Mouse (Mus musculus) MEL (cell line): Measurements from ENCODE around the gene Ext2. TPM values are rescaled to one million over a fixed set of nuclear protein-coding genes. Genes with fewer than 3 reads are reported as not detected.

Experiments
- DNase-seq: peaks from one replicate; pipeline ENCODE4 v3.0.0; 2011; ENCODE audit warnings: low read depth, low spot score
- H3K27ac ChIP-seq: 2 replicates; pipeline ENCODE4 v1.5.1; 2012; ENCODE audit warnings: low read depth, mild to moderate bottlenecking, control low read depth, low read length, moderate library complexity; ENCODE audit not compliant: control insufficient read depth
- H3K27me3 ChIP-seq, 2 experiments: fragments of 150-350 bp in 1 of 2; sonication (generic) in 1 of 2; 2 replicates each; pipeline ENCODE4 v1.6.1; 2012; ENCODE audit warnings: low read length in 2 of 2, mild to moderate bottlenecking in 2 of 2, improper control_type of control experiment in 1 of 2, moderate library complexity in 1 of 2; ENCODE audit not compliant: insufficient read depth in 2 of 2, control insufficient read depth in 1 of 2
- H3K36me3 ChIP-seq, 2 experiments: 2 replicates each; pipeline ENCODE4 v1.6.1; 2012 to 2014; ENCODE audit warnings: low read length in 2 of 2, improper control_type of control experiment in 1 of 2, inconsistent platforms in 1 of 2, mild to moderate bottlenecking in 1 of 2; ENCODE audit not compliant: insufficient read depth in 2 of 2, control insufficient read depth in 1 of 2
- H3K4me1 ChIP-seq, 2 experiments: fragments of 150-350 bp in 1 of 2; sonication (generic) in 1 of 2; 2 replicates each; pipeline ENCODE4 v1.6.1; 2012; ENCODE audit warnings: low read length in 2 of 2, improper control_type of control experiment in 1 of 2, mild to moderate bottlenecking in 1 of 2; ENCODE audit not compliant: insufficient read depth in 2 of 2, control insufficient read depth in 1 of 2
- H3K4me3 ChIP-seq, 2 experiments: fragments of 150-350 bp in 1 of 2; sonication (generic) in 1 of 2; 2 replicates each; pipeline ENCODE4 v1.5.1; 2012; ENCODE audit warnings: low read depth in 2 of 2, low read length in 2 of 2, mild to moderate bottlenecking in 2 of 2, moderate library complexity in 2 of 2, control low read depth in 1 of 2, improper control_type of control experiment in 1 of 2; ENCODE audit not compliant: control insufficient read depth in 1 of 2, insufficient read depth in 1 of 2
- H3K79me2 ChIP-seq: 2 replicates; pipeline ENCODE4 v1.6.1; 2012; ENCODE audit warnings: mild to moderate bottlenecking, low read length, moderate library complexity; ENCODE audit not compliant: control insufficient read depth, poor library complexity, insufficient read depth
- H3K9ac ChIP-seq: 2 replicates; pipeline ENCODE4 v1.6.1; 2012; ENCODE audit warnings: low read depth, mild to moderate bottlenecking, control low read depth, low read length, moderate library complexity; ENCODE audit not compliant: control insufficient read depth, poor library complexity, severe bottlenecking
- H3K9me3 ChIP-seq: fragments of 150-350 bp; sonication (generic); replicated peaks from 2 replicates; pipeline ENCODE4 v1.6.1; 2012; ENCODE audit warnings: mild to moderate bottlenecking, low read length, improper control_type of control experiment, moderate library complexity; ENCODE audit not compliant: insufficient read depth
- EP300 ChIP-seq, 2 experiments: IDR thresholded peaks; 2 replicates each; pipeline ENCODE4 v1.6.1; 2011; ENCODE audit warnings: improper control_type of control experiment in 2 of 2, low read length in 2 of 2, low read depth in 1 of 2, mild to moderate bottlenecking in 1 of 2
- GATA1 ChIP-seq: IDR thresholded peaks from 2 replicates; pipeline ENCODE4 v1.6.1; 2011; ENCODE audit warnings: low read depth, low read length, improper control_type of control experiment
- MAX ChIP-seq: IDR thresholded peaks from 2 replicates; pipeline ENCODE4 v1.6.1; 2011; ENCODE audit warnings: low read length, improper control_type of control experiment
- MAZ ChIP-seq: IDR thresholded peaks from 2 replicates; pipeline ENCODE4 v1.6.1; 2012; ENCODE audit warnings: low read depth, mild to moderate bottlenecking, inconsistent platforms, low read length, improper control_type of control experiment
- MYB ChIP-seq: IDR thresholded peaks from 2 replicates; pipeline ENCODE4 v1.6.1; 2011; ENCODE audit warnings: mild to moderate bottlenecking, low read depth, low read length, improper control_type of control experiment
- MYC ChIP-seq: IDR thresholded peaks from 2 replicates; pipeline ENCODE4 v1.6.1; 2011; ENCODE audit warnings: low read depth, mild to moderate bottlenecking, low read length, improper control_type of control experiment, moderate library complexity
- NELFE ChIP-seq: IDR thresholded peaks from 2 replicates; pipeline ENCODE4 v1.6.1; 2011; ENCODE audit warnings: low read depth, low read length, improper control_type of control experiment
- NRF1 ChIP-seq: IDR thresholded peaks from 2 replicates; pipeline ENCODE4 v1.6.1; 2014; ENCODE audit warnings: low read depth, mild to moderate bottlenecking, inconsistent platforms, low read length, improper control_type of control experiment, moderate library complexity; ENCODE audit not compliant: poor library complexity, insufficient read depth, severe bottlenecking
- POLR2A ChIP-seq, 2 experiments: IDR thresholded peaks; 2 replicates each; pipeline ENCODE4 v1.6.1; 2011 to 2012; ENCODE audit warnings: low read length in 2 of 2, mild to moderate bottlenecking in 2 of 2, control low read depth in 1 of 2, improper control_type of control experiment in 1 of 2, low read depth in 1 of 2, moderate library complexity in 1 of 2; ENCODE audit not compliant: control insufficient read depth in 1 of 2, insufficient read depth in 1 of 2, poor library complexity in 1 of 2
- POLR2AphosphoS5 ChIP-seq: IDR thresholded peaks from 2 replicates; pipeline ENCODE4 v1.6.1; 2012; ENCODE audit warnings: low read depth, borderline replicate concordance, mild to moderate bottlenecking, inconsistent platforms, low read length, moderate library complexity, mixed read lengths
- TBP ChIP-seq: IDR thresholded peaks from 2 replicates; pipeline ENCODE4 v1.8.0; 2011; ENCODE audit warnings: low read depth, low read length, improper control_type of control experiment
- TCF12 ChIP-seq: IDR thresholded peaks from 2 replicates; pipeline ENCODE4 v1.6.1; 2014; ENCODE audit warnings: low read depth, mild to moderate bottlenecking, inconsistent platforms, low read length, improper control_type of control experiment, moderate library complexity
- USF2 ChIP-seq, 2 experiments: IDR thresholded peaks; 2 replicates each; pipeline ENCODE4 v1.6.1; 2011 to 2012; ENCODE audit warnings: improper control_type of control experiment in 2 of 2, low read length in 2 of 2, borderline replicate concordance in 1 of 2, inconsistent platforms in 1 of 2, low read depth in 1 of 2, mild to moderate bottlenecking in 1 of 2; ENCODE audit not compliant: insufficient read depth in 1 of 2
- ZC3H11A ChIP-seq: IDR thresholded peaks from 2 replicates; pipeline ENCODE4 v1.6.1; 2012; ENCODE audit warnings: low read depth, mild to moderate bottlenecking, inconsistent platforms, low read length, improper control_type of control experiment
- ZMIZ1 ChIP-seq: IDR thresholded peaks from 2 replicates; pipeline ENCODE4 v1.6.1; 2012; ENCODE audit warnings: low read depth, mild to moderate bottlenecking, inconsistent platforms, low read length, improper control_type of control experiment, moderate library complexity
- ZNF384 ChIP-seq: IDR thresholded peaks from 2 replicates; pipeline ENCODE4 v1.6.1; 2012; ENCODE audit warnings: low read depth, mild to moderate bottlenecking, inconsistent platforms, low read length, improper control_type of control experiment
- polyA plus RNA-seq, 2 experiments: library from polyadenylated mRNA; stranded (reverse) in 1 of 2; unstranded in 1 of 2; fragments of >175 nt in 1 of 2; fragments of >200 nt in 1 of 2; gene quantifications; 2 replicates each; pipeline versions ENCODE4 v1.2.1 to v1.2.4; 2012; ENCODE audit warnings: low replicate concordance in 2 of 2, low read depth in 1 of 2; ENCODE audit not compliant: insufficient read length in 2 of 2, insufficient read depth in 1 of 2, missing spikeins in 1 of 2
- total RNA-seq: library from RNA; depleted of rRNA; stranded (reverse); fragments of 300-350 nt; gene quantifications from 2 replicates; pipeline ENCODE4 v1.2.3, GENCODE M21; 2012

Ext2 gene
- total and polyA plus RNA-seq, 3 experiments, result 33.7 to 66.8 TPM; not detected in 1

DNA sequence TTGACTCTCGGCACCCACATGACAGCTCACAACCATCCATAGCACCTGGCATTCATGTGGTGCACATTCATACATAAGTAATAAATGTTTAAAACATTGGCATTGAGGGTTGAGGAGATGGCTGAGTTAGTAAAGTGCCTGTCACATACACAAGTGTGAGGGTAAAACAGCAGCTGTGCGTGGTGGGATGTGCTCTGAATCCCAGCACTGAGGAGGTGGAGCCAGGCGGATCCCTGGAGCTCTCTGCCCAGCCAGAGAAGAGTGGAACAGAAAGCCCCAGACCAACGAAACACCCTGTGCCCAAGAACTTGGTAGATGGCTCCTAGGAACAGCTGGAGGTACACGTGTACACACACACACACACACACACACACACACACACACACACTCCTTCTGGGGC, 156.9 kb downstream of the Ext2 start:
- no peak overlapping the region for H3K27ac ChIP-seq
- no peak for TF ChIP-seq MAZ
- no peak for TF ChIP-seq MAX
- TF ChIP-seq ZC3H11A, result no peak
- no peak for TF ChIP-seq POLR2A (IDR thresholded peaks at IDR 0.05; ENCODE audit: control insufficient read depth in 1 of 2, insufficient read depth in 1 of 2, low read depth in 1 of 2, low read length in 2 of 2, poor library complexity in 1 of 2)
- TF ChIP-seq NELFE, result no peak
- TF ChIP-seq NRF1, result no peak
- TF ChIP-seq MYB, result no peak
- TF ChIP-seq TBP, result no peak
- TF ChIP-seq MYC, result no peak
- no peak for TF ChIP-seq USF2 (IDR thresholded peaks at IDR 0.05; ENCODE audit: borderline replicate concordance in 1 of 2, insufficient read depth in 1 of 2, low read depth in 1 of 2, low read length in 2 of 2)
- TF ChIP-seq ZMIZ1, result no peak
- no peak for TF ChIP-seq TCF12
- no peak for TF ChIP-seq GATA1
- no peak for TF ChIP-seq ZNF384
- TF ChIP-seq, all 39 proteins: peak for 0
- no peaks in the 10 kb centered on the region for H3K4me1 ChIP-seq
- no peaks in the 10 kb centered on the region for H3K36me3 ChIP-seq
- no peaks in the 10 kb centered on the region; a peak in 1 of 4 replicates for H3K27me3 ChIP-seq
- H3K79me2 ChIP-seq, result no peaks in the 10 kb centered on the region
- no peak overlapping the region for H3K4me3 ChIP-seq
- no peak overlapping the region for H3K9ac ChIP-seq
- DNase-seq, result no peak
- H3K9me3 ChIP-seq, result no peaks in the 10 kb centered on the region

DNA sequence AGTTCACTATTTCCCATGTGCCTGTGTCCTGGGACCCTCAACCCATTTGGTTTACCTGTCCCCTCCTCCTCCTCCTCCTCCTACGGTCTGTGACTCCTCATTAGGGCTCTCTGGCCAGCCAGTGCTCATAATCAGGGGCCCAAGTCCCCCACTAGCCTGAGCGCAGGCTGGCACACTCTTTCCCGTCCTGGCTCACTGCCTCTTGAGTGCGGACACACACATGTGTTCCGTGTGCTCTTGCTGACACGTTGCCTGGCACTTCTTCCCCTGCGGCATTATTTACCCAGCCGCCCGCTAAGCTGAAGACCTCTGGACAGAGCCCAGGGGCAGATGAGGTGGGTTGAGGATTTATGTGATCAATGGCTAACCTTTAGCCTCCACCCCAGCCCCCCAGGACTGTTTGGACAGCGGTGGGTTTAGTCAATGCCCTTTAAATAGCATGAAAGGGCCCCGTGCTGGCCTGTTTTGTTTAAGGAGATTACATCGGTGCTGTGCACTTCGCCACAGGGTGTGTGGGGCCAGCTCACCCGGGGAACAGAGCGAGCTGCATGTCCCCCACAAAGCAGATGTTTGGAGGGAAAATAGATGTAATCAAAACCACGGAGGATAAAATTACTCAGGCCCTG, 160.0 kb downstream of the Ext2 start:
- Histone ChIP-seq H3K9ac (no peak overlapping the region), H3K36me3 (no peaks in the 10 kb centered on the region), H3K27me3 (no peaks in the 10 kb centered on the region), H3K9me3 (no peaks in the 10 kb centered on the region), H3K4me1 (no peaks in the 10 kb centered on the region), H3K4me3 (no peak overlapping the region), H3K27ac (no peak overlapping the region), H3K79me2 (no peaks in the 10 kb centered on the region)
- no peak for TF ChIP-seq EP300 (IDR thresholded peaks at IDR 0.05; ENCODE audit: low read depth in 1 of 2, low read length in 2 of 2)
- no peak for DNase-seq

DNA sequence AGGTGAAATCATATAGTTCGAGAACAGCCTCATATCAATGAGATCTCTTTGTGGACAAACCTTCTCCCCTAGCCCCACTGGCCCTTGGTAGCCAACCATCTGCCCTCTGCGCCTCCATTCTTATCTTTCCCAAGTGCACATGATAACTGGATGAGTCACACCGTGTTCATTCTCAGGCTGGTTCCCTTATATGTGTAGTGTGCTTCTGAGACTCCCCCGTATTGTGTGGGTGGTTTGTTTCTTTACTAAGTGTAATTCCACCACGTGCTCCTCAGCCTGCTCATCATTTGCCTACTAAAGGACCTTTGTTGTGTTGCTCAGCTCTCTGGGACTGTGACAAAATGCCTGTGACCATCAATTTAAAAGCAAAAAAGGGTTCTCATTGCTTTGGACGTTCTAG, 161.3 kb downstream of the Ext2 start:
- no peaks in the 10 kb centered on the region for H3K27me3 ChIP-seq
- no peaks in the 10 kb centered on the region for H3K36me3 ChIP-seq
- no peak overlapping the region for H3K4me3 ChIP-seq
- DNase-seq, result peak; percentile 11
- H3K27ac ChIP-seq, result no peak overlapping the region
- H3K4me1 ChIP-seq, result no peaks in the 10 kb centered on the region
- H3K9ac ChIP-seq, result no peak overlapping the region
- no peaks in the 10 kb centered on the region for H3K79me2 ChIP-seq
- H3K9me3 ChIP-seq, result no peaks in the 10 kb centered on the region
- TF ChIP-seq POLR2AphosphoS5 (no peak), GATA1 (0 out of 2 replicates have a peak, but pooled peaks have one; percentile 19)
- TF ChIP-seq, all 39 proteins: peak for 1
